Mouse (Mus musculus) CD4-positive, CD25-positive, alpha-beta regulatory T cell, adult 4 months (primary cell): Measurements from ENCODE around the gene Sh3bp1. TPM values are rescaled to one million over a fixed set of nuclear protein-coding genes. Genes with fewer than 3 reads are reported as not detected.

Source experiments
- ATAC-seq: one replicate; pipeline ENCODE4 v1.8.0; 2017
- polyA plus RNA-seq, 2 experiments: library from polyadenylated mRNA; unstranded; fragments of 100-300 nt; shearing (Covaris generic); gene quantifications; one replicate each; pipeline ENCODE4 v1.2.1; 2017

Gene Sh3bp1
- polyA plus RNA-seq: 10 to 100 TPM; 49.5 to 59.0 TPM

- ATAC-seq: peak; percentile 54
Measured at GRCm38 (mm10) chr15:78899740-78900584, at the start of gene Sh3bp1. Gene Sh3bp1, plus strand, starts transcription at chr15:78899768.

GRCm38 (mm10) chr15:78850059-78850824 is 49.3 kb upstream of the Sh3bp1 start:
- ATAC-seq: no peak

- ATAC-seq: no peak
Measured at GRCm38 (mm10) chr15:78850944-78851343, 48.6 kb upstream of the Sh3bp1 start.

- peak; percentile 97 for ATAC-seq
Measured at GRCm38 (mm10) chr15:78851505-78852153, 47.9 kb upstream of the Sh3bp1 start.

GRCm38 (mm10) chr15:78855303-78855965 is 44.1 kb upstream of the Sh3bp1 start, which contains the start of gene Lgals2:
Gene Lgals2, minus strand, starts transcription at chr15:78855529.
- ATAC-seq: no peak

GRCm38 (mm10) chr15:78857009-78857408 is 42.6 kb upstream of the Sh3bp1 start:
- ATAC-seq: no peak

GRCm38 (mm10) chr15:78859311-78859710 is 40.3 kb upstream of the Sh3bp1 start:
- no peak for ATAC-seq

- ATAC-seq: peak; percentile 62
Measured at GRCm38 (mm10) chr15:78859714-78860113, 39.9 kb upstream of the Sh3bp1 start.

GRCm38 (mm10) chr15:78862280-78862679 is 37.3 kb upstream of the Sh3bp1 start:
- no peak for ATAC-seq

GRCm38 (mm10) chr15:78863154-78863553 is 36.4 kb upstream of the Sh3bp1 start:
- ATAC-seq: no peak

GRCm38 (mm10) chr15:78863852-78864253 is 35.7 kb upstream of the Sh3bp1 start:
- no peak for ATAC-seq

- no peak for ATAC-seq
Measured at GRCm38 (mm10) chr15:78868398-78868797, 31.2 kb upstream of the Sh3bp1 start.

GRCm38 (mm10) chr15:78868826-78869233 is 30.7 kb upstream of the Sh3bp1 start:
- no peak for ATAC-seq

GRCm38 (mm10) chr15:78869775-78870174 is 29.8 kb upstream of the Sh3bp1 start:
- peak; percentile 70 for ATAC-seq

GRCm38 (mm10) chr15:78872021-78872608 is 27.5 kb upstream of the Sh3bp1 start:
- ATAC-seq: no peak

GRCm38 (mm10) chr15:78873803-78874435 is 25.6 kb upstream of the Sh3bp1 start:
- ATAC-seq: no peak

GRCm38 (mm10) chr15:78874989-78875388 is 24.6 kb upstream of the Sh3bp1 start:
- ATAC-seq: no peak

- ATAC-seq: no peak
Measured at GRCm38 (mm10) chr15:78875537-78875936, 24.0 kb upstream of the Sh3bp1 start.

GRCm38 (mm10) chr15:78876258-78876696 is 23.3 kb upstream of the Sh3bp1 start:
- peak; percentile 27 for ATAC-seq

GRCm38 (mm10) chr15:78876991-78877809 is 22.4 kb upstream of the Sh3bp1 start, which contains the start of gene Gga1:
Gene Gga1, plus strand, starts transcription at chr15:78877190.
- peak; percentile 87 for ATAC-seq
